Comparison of ENCODE assay signal across 10 mouse cellular contexts in the genomic region with DNA sequence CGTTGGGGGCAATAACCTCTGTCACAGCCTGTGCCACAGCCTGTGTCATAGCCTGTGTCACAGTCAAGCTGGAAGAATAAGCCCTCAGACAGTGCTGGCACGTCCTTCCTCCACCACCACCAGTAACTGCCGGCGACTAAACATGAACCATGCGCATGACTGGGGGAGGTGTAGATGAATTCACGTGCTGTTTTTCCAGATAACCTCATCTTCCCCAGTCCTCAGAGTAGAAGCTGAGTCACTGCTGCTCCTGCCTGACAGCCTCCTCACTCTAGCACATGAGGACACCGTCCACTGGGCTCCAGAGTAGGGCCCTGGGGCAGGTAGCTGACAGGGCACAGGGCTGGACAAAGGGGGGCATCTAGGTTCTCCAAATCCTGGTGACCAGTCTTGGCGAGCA. TPM values are rescaled to one million over a fixed set of nuclear protein-coding genes. Genes with fewer than 3 reads are reported as not detected.
DNase-seq lines count a peak whose midpoint lies in the region; ATAC-seq and TF ChIP-seq lines count a peak whose summit lies in the region.
"Had no signal": no experiment of that assay in that cellular context is flagged by ENCODE, and none has a peak within 500 bp of the region (broad histone marks: within the 10 kb centered on the region; RNA-seq: fewer than 3 reads in every experiment).

No protein-coding gene starts in this region.

- no peaks in the 10 kb centered on the region for H3K27me3 ChIP-seq in midbrain, embryonic 11.5 days (ENCODE audit: control insufficient read depth, insufficient read depth, low read length)
- H3K27me3 ChIP-seq in midbrain, postnatal 0 days (ENCODE audit: insufficient read depth, low read length): no peaks in the 10 kb centered on the region
- H3K27me3 ChIP-seq in forebrain, embryonic 11.5 days (ENCODE audit: control insufficient read depth, insufficient read depth, low read length): no peaks in the 10 kb centered on the region

- H3K4me2 ChIP-seq in midbrain, embryonic 11.5 days: no peak overlapping the region
- H3K4me2 ChIP-seq in midbrain, postnatal 0 days (ENCODE audit: low read depth, low read length, poor library complexity, severe bottlenecking): no peak overlapping the region
- no peak overlapping the region for H3K4me2 ChIP-seq in forebrain, embryonic 11.5 days (ENCODE audit: low read depth, low read length, severe bottlenecking)

- WGBS in midbrain, embryonic 11.5 days: 85% methylated on average over 8 of the region's 8 CpGs
- WGBS in midbrain, postnatal 0 days: 84% methylated on average over 8 of the region's 8 CpGs
- WGBS in forebrain, embryonic 11.5 days: 89% methylated on average over 8 of the region's 8 CpGs

- H3K36me3 ChIP-seq in midbrain, embryonic 11.5 days (ENCODE audit: control insufficient read depth, insufficient read depth, low read length): no peaks in the 10 kb centered on the region
- no peaks in the 10 kb centered on the region; the same call in 1 of the 2 replicates for H3K36me3 ChIP-seq in midbrain, postnatal 0 days (ENCODE audit: insufficient read depth, low read length)
- H3K36me3 ChIP-seq in forebrain, embryonic 11.5 days (ENCODE audit: control insufficient read depth, insufficient read depth, low read length): no peaks in the 10 kb centered on the region
- H3K36me3 ChIP-seq: midbrain, embryonic 10.5 days had no signal

- no peaks in the 10 kb centered on the region for H3K4me1 ChIP-seq in midbrain, embryonic 11.5 days (ENCODE audit: control insufficient read depth, insufficient read depth, low read length)
- no peaks in the 10 kb centered on the region for H3K4me1 ChIP-seq in midbrain, postnatal 0 days (ENCODE audit: insufficient read depth, low read length)
- H3K4me1 ChIP-seq in forebrain, embryonic 11.5 days (replicated peaks; ENCODE audit: control insufficient read depth, insufficient read depth, low read length): no peaks in the 10 kb centered on the region
- H3K4me1 ChIP-seq: midbrain, embryonic 10.5 days had no signal

- peak; percentile 46 to 56 for DNase-seq in adrenal gland, adult (ENCODE audit: inconsistent age in 2 of 2, low spot score in 1 of 2)
- no peak for DNase-seq in adrenal gland, adult 8-10 months
- peak; percentile 21 for DNase-seq in midbrain, embryonic 11.5 days (ENCODE audit: low spot score, missing footprints)
- DNase-seq in midbrain, postnatal 0 days (ENCODE audit: low spot score): no peak
- no peak for DNase-seq in layer of hippocampus, postnatal 10 days (ENCODE audit: low spot score in 2 of 2)
- DNase-seq in forebrain, embryonic 11.5 days (ENCODE audit: low spot score): no peak
- DNase-seq: cerebellum, adult 9-11 months had no signal

- H3K9ac ChIP-seq in midbrain, embryonic 11.5 days (ENCODE audit: low read length): no peak overlapping the region
- H3K9ac ChIP-seq in midbrain, postnatal 0 days (replicated peaks; ENCODE audit: low read length, poor library complexity, severe bottlenecking): no peak overlapping the region
- no peak overlapping the region for H3K9ac ChIP-seq in forebrain, embryonic 11.5 days (ENCODE audit: low read length)

- TF ChIP-seq CTCF in midbrain, postnatal 0 days (IDR thresholded peaks at IDR 0.05): no peak

- H3K4me3 ChIP-seq in midbrain, embryonic 11.5 days (ENCODE audit: low read depth, low read length): no peak overlapping the region
- no peak overlapping the region for H3K4me3 ChIP-seq in midbrain, postnatal 0 days (ENCODE audit: low read depth, low read length)
- H3K4me3 ChIP-seq in forebrain, embryonic 11.5 days (ENCODE audit: low read depth, low read length): no peak overlapping the region
- H3K4me3 ChIP-seq: midbrain, embryonic 10.5 days had no signal

- no peak overlapping the region for H3K27ac ChIP-seq in midbrain, embryonic 11.5 days (ENCODE audit: low read depth, low read length)
- H3K27ac ChIP-seq in midbrain, postnatal 0 days (ENCODE audit: low read depth, low read length): no peak overlapping the region
- no peak overlapping the region for H3K27ac ChIP-seq in forebrain, embryonic 11.5 days (ENCODE audit: low read depth, low read length)
- H3K27ac ChIP-seq: midbrain, embryonic 10.5 days had no signal

- no peaks in the 10 kb centered on the region for H3K9me3 ChIP-seq in midbrain, embryonic 11.5 days (ENCODE audit: control insufficient read depth, low read length)
- no peaks in the 10 kb centered on the region for H3K9me3 ChIP-seq in midbrain, postnatal 0 days (ENCODE audit: low read length)
- no peaks in the 10 kb centered on the region for H3K9me3 ChIP-seq in forebrain, embryonic 11.5 days (ENCODE audit: control insufficient read depth, low read length)
- H3K9me3 ChIP-seq: midbrain, embryonic 10.5 days had no signal

- ATAC-seq in midbrain, embryonic 11.5 days (ENCODE audit: low FRiP score): no peak
- ATAC-seq in midbrain, postnatal 0 days (ENCODE audit: low FRiP score): no peak
- ATAC-seq in hematopoietic stem cell, adult 5-6 weeks (replicated peaks in 1 of 2; ENCODE audit: insufficient read depth in 1 of 2, low FRiP score in 2 of 2, low TSS enrichment in 1 of 2, low read depth in 1 of 2, poor library complexity in 2 of 2, severe bottlenecking in 2 of 2): peak; percentile 68 to 78
- ATAC-seq in megakaryocyte-erythroid progenitor cell, adult 5-6 weeks (replicated peaks; ENCODE audit: low FRiP score, low TSS enrichment, poor library complexity, severe bottlenecking): peak; percentile 94
- no peak for ATAC-seq in forebrain, embryonic 11.5 days (replicated peaks; ENCODE audit: low FRiP score)

RNA-seq across cellular contexts. Expression of gene Tnfrsf1b, which starts 24.6 kb away (rescaled TPM):
- 10 to 100 TPM in 2 of 4 experiments, 1 to 10 TPM in 2; 6.9 to 17.0 (median 11.6) TPM for total RNA-seq in adrenal gland, adult 8-10 months (2022)
- 1.9 and 2.4 TPM in 2 replicates for polyA plus RNA-seq in midbrain, embryonic 11.5 days (2014; fragmentation: Nextera tagmentation; extraction: Ambion mirVana)
- 7.1 and 7.5 TPM in 2 replicates for total RNA-seq in midbrain, postnatal 0 days (2014; rRNA removed)
- polyA plus RNA-seq in midbrain, postnatal 0 days (2015; fragmentation: Nextera tagmentation; extraction: Ambion mirVana): 2.6 and 2.8 TPM in 2 replicates
- 21.4 and 40.0 TPM in 2 replicates for total RNA-seq in hematopoietic stem cell, adult 5-6 weeks (2017)
- total RNA-seq in megakaryocyte-erythroid progenitor cell, adult 5-6 weeks (2014; fragmentation: Nextera tagmentation): 2.3 and 4.9 TPM in 2 replicates
- 1.9 and 3.7 TPM in 2 replicates for total RNA-seq in megakaryocyte-erythroid progenitor cell, adult 5-6 weeks (2017)
- total RNA-seq in layer of hippocampus, postnatal 10 days (2021): 1 to 10 TPM; 2.5 TPM
- 2.1 TPM in 2 replicates for polyA plus RNA-seq in forebrain, embryonic 11.5 days (2014; fragmentation: Nextera tagmentation; extraction: Ambion mirVana)

RNA-seq across cellular contexts. Expression of gene Vps13d, which starts 27.3 kb away (rescaled TPM):
- total RNA-seq in adrenal gland, adult 8-10 months (2022): 10 to 100 TPM; 62.6 to 84.7 (median 81.4) TPM
- polyA plus RNA-seq in midbrain, embryonic 11.5 days (2014; fragmentation: Nextera tagmentation; extraction: Ambion mirVana): 8.2 and 8.7 TPM in 2 replicates
- 35.6 and 36.5 TPM in 2 replicates for total RNA-seq in midbrain, postnatal 0 days (2014; rRNA removed)
- polyA plus RNA-seq in midbrain, postnatal 0 days (2015; fragmentation: Nextera tagmentation; extraction: Ambion mirVana): 7.8 and 9.1 TPM in 2 replicates
- 41.1 and 54.8 TPM in 2 replicates for total RNA-seq in hematopoietic stem cell, adult 5-6 weeks (2017)
- total RNA-seq in megakaryocyte-erythroid progenitor cell, adult 5-6 weeks (2014; fragmentation: Nextera tagmentation): 37.1 and 58.5 TPM in 2 replicates
- 35.8 and 59.8 TPM in 2 replicates for total RNA-seq in megakaryocyte-erythroid progenitor cell, adult 5-6 weeks (2017)
- total RNA-seq in layer of hippocampus, postnatal 10 days (2021): 10 to 100 TPM; 56.6 to 69.6 TPM
- polyA plus RNA-seq in forebrain, embryonic 11.5 days (2014; fragmentation: Nextera tagmentation; extraction: Ambion mirVana): 7.9 and 8.3 TPM in 2 replicates

Comparison
In these comparisons a context has a peak if more than half of its experiments do, and no peak if none do; other contexts are left out.
1. DNase-seq: peak in adrenal gland, adult (2 of 2) and midbrain, embryonic 11.5 days (single experiment); none in adrenal gland, adult 8-10 months (single experiment), midbrain, postnatal 0 days (single experiment), layer of hippocampus, postnatal 10 days (0 of 2) and forebrain, embryonic 11.5 days (single experiment).
2. ATAC-seq: peak in hematopoietic stem cell, adult 5-6 weeks (2 of 2) and megakaryocyte-erythroid progenitor cell, adult 5-6 weeks (single experiment); none in midbrain, embryonic 11.5 days (single experiment), midbrain, postnatal 0 days (single experiment) and forebrain, embryonic 11.5 days (single experiment).